Mouse (Mus musculus) cerebellum, adult 2 months (tissue): Measurements from ENCODE around the gene Fcho1. TPM values are rescaled to one million over a fixed set of nuclear protein-coding genes. Genes with fewer than 3 reads are reported as not detected.

ENCODE experiments used
- DNase-seq, 2 experiments: peaks; one replicate each; pipeline ENCODE4 v3.0.0; 2021
- H3K27ac ChIP-seq: fragments of 200-500 bp; 2 replicates; pipeline ENCODE4 v1.5.1; 2012; ENCODE audit warnings: low read length, control low read depth, inconsistent platforms; ENCODE audit not compliant: insufficient read depth
- H3K27me3 ChIP-seq: fragments of 200-500 bp; 2 replicates; pipeline ENCODE4 v1.6.1; 2012; ENCODE audit warnings: inconsistent platforms, mild to moderate bottlenecking, low read length, moderate library complexity; ENCODE audit not compliant: control insufficient read depth, insufficient read depth
- H3K4me1 ChIP-seq: fragments of 200-500 bp; 2 replicates; pipeline ENCODE4 v1.6.1; 2011; ENCODE audit warnings: low read length; ENCODE audit not compliant: control insufficient read depth, insufficient read depth
- H3K4me3 ChIP-seq: fragments of 200-500 bp; replicated peaks from 2 replicates; pipeline ENCODE3; 2011; ENCODE audit warnings: mild to moderate bottlenecking, low read depth, low read length, control low read depth; ENCODE audit not compliant: insufficient read depth
- CTCF ChIP-seq: fragments of 200-500 bp; IDR thresholded peaks from 2 replicates; pipeline ENCODE4 v1.5.1; 2011; ENCODE audit warnings: low read depth, mild to moderate bottlenecking, control low read depth, low read length, moderate library complexity, borderline replicate concordance; ENCODE audit not compliant: insufficient read depth
- POLR2A ChIP-seq: fragments of 200-500 bp; IDR thresholded peaks from 2 replicates; pipeline ENCODE4 v1.6.1; 2011; ENCODE audit warnings: low read length, control low read depth, borderline replicate concordance; ENCODE audit not compliant: insufficient read depth
- WGBS: fragments of 180-500 bp; shearing (Covaris S2); methylation state at CpG from one replicate; pipeline ENCODE4 v1.1.7; 2018; 5-methylcytosine and 5-hydroxymethylcytosine counted together
- polyA plus RNA-seq: library from polyadenylated mRNA; depleted of rRNA; stranded (reverse); fragments of >200 nt; gene quantifications from 2 replicates; pipeline ENCODE4 v1.2.3, GENCODE M21; 2012

The Fcho1 gene
- polyA plus RNA-seq, 1 experiment = 108 TPM

- Histone ChIP-seq H3K4me1 (peaks cover 11% of the 10 kb centered on the region), H3K4me3 (peak overlapping the region; percentile 87), H3K27me3 (no peaks in the 10 kb centered on the region), H3K27ac (no peak overlapping the region)
- 81% methylated on average over 4 of the region's 4 CpGs for WGBS
- DNase-seq = no peak
- TF ChIP-seq CTCF (no peak), POLR2A (no peak)
Observed at GRCm38 (mm10) chr8:71724389-71724788, 1.1 kb downstream of the Fcho1 start.

- DNase-seq = no peak
- no peak for TF ChIP-seq POLR2A
- TF ChIP-seq CTCF = no peak
- Histone ChIP-seq H3K27ac (no peak overlapping the region), H3K27me3 (no peaks in the 10 kb centered on the region), H3K4me1 (peaks cover 11% of the 10 kb centered on the region), H3K4me3 (no peak overlapping the region)
- 70% methylated on average over 14 of the region's 14 CpGs for WGBS
Observed at GRCm38 (mm10) chr8:71723047-71723551, 2.4 kb downstream of the Fcho1 start.

- WGBS = 33% methylated on average over 7 of the region's 7 CpGs
- Histone ChIP-seq H3K27me3 (no peaks in the 10 kb centered on the region), H3K4me1 (peaks cover 8% of the 10 kb centered on the region; the same call in 1 of the 2 replicates), H3K27ac (no peak overlapping the region), H3K4me3 (no peak overlapping the region)
- TF ChIP-seq POLR2A = no peak
- no peak for TF ChIP-seq CTCF
- DNase-seq = no peak
Observed at GRCm38 (mm10) chr8:71719928-71720457, 5.5 kb downstream of the Fcho1 start.

- TF ChIP-seq POLR2A (no peak), CTCF (no peak)
- Histone ChIP-seq H3K27ac (no peak overlapping the region), H3K27me3 (no peaks in the 10 kb centered on the region), H3K4me1 (peaks cover 4% of the 10 kb centered on the region; the same call in 1 of the 2 replicates), H3K4me3 (no peak overlapping the region)
- DNase-seq = peak in 1 of 2 experiments; percentile 51
- 20% methylated on average over 4 of the region's 4 CpGs for WGBS
Observed at GRCm38 (mm10) chr8:71719218-71719617, 6.3 kb downstream of the Fcho1 start.

- no peak overlapping the region for H3K27ac ChIP-seq
- TF ChIP-seq CTCF = no peak
- TF ChIP-seq POLR2A = no peak
- no peaks in the 10 kb centered on the region for H3K27me3 ChIP-seq
- 53% methylated on average over 3 of the region's 3 CpGs for WGBS
- H3K4me3 ChIP-seq = no peak overlapping the region
- DNase-seq = no peak
- no peaks in the 10 kb centered on the region for H3K4me1 ChIP-seq
Observed at GRCm38 (mm10) chr8:71718252-71718651, 7.3 kb downstream of the Fcho1 start.

- Histone ChIP-seq H3K4me3 (no peak overlapping the region), H3K27me3 (no peaks in the 10 kb centered on the region), H3K27ac (no peak overlapping the region), H3K4me1 (no peaks in the 10 kb centered on the region)
- WGBS = 48% methylated on average over 12 of the region's 12 CpGs
- TF ChIP-seq CTCF (no peak), POLR2A (no peak)
- no peak for DNase-seq
Observed at GRCm38 (mm10) chr8:71717096-71717495, 8.4 kb downstream of the Fcho1 start.

GRCm38 (mm10) chr8:71716561-71717053 lies 8.9 kb downstream of the Fcho1 start:
- H3K27me3 ChIP-seq = no peaks in the 10 kb centered on the region
- no peak overlapping the region for H3K4me3 ChIP-seq
- 87% methylated on average over 13 of the region's 13 CpGs for WGBS
- TF ChIP-seq CTCF (no peak), POLR2A (no peak)
- no peak overlapping the region for H3K27ac ChIP-seq
- no peak for DNase-seq
- no peaks in the 10 kb centered on the region for H3K4me1 ChIP-seq

GRCm38 (mm10) chr8:71715531-71715930 lies 10.0 kb downstream of the Fcho1 start:
- TF ChIP-seq CTCF = no peak
- no peak for DNase-seq
- Histone ChIP-seq H3K27ac (no peak overlapping the region), H3K4me1 (no peaks in the 10 kb centered on the region), H3K4me3 (no peak overlapping the region), H3K27me3 (no peaks in the 10 kb centered on the region)
- WGBS = 66% methylated on average over 8 of the region's 8 CpGs
